Mouse (Mus musculus): ENCODE results near the gene Cited1. TPM values are rescaled to one million over a fixed set of nuclear protein-coding genes. Genes with fewer than 3 reads are reported as not detected.
"Not testable (repeated sequence)": the region's sequence is repeated elsewhere in the genome, so short reads cannot be mapped to it uniquely, and the experiment has no call there.

Cited1 gene
- polyA plus RNA-seq, 1 experiment from 2014 or later = 120 TPM

DNA sequence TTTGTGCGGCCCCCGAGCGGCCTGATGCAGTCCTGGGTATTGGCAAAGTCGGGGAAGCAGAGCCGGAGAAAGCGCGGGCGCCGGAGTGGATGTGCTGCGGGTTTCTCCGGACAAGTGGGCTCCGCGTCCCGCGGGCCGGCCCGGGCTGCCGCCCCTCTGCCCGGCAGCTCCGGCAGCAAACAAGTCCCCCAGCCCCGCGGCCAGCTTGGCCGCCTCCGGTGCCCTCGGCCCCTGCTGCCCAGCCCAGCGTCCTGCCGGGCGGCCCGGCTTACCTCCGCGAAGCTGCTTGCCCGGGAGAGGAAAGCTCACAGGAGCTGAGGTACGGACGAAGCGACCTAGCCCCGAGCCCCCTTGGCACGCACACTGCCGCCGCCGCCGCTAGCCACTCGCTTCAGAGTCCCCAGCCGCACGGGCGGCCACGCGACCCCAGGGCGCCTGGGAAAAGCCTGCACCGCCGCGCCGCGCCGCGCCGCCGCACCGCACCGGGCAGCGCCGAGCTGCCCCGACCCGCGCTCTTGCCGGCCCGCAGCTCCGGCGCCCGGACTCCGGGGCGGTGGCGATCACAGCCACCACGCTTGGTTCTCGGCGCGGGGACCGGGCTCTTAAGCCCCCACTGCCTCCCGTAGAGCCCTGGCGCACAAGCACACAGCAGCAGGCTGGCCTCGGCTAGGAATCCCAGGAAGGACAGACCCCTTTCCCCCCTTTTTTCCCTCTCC is 602 bp downstream of the Cited1 start:
- Histone ChIP-seq H3K27me3 (ENCODE audit: insufficient read depth, low read length) (0 out of 2 replicates have a peak, but pooled peaks cover 6% of the 10 kb centered on the region), H3K9ac (ENCODE audit: low read depth, low read length) (peak overlapping the region; percentile 42; the same call in 1 of the 2 replicates), H3K4me1 (replicated peaks; ENCODE audit: insufficient read depth, low read length) (no peaks in the 10 kb centered on the region), H3K4me3 (replicated peaks; ENCODE audit: low read depth, low read length) (peak overlapping the region; percentile 50), H3K27ac (no peak overlapping the region), H3K36me3 (ENCODE audit: insufficient read depth, low read length) (no peaks in the 10 kb centered on the region), H3K4me2 (ENCODE audit: low read length) (peak overlapping the region; percentile 85), H3K9me3 (replicated peaks; ENCODE audit: low read length) (no peaks in the 10 kb centered on the region)
- ATAC-seq (replicated peaks; ENCODE audit: low FRiP score, low read depth) (peak; percentile 33), DNase-seq (ENCODE audit: low spot score) (no peak)
- TF ChIP-seq CTCF (IDR thresholded peaks at IDR 0.05; ENCODE audit: low read depth) = no peak
- WGBS = 30% methylated on average over 80 of the region's 80 CpGs

DNA sequence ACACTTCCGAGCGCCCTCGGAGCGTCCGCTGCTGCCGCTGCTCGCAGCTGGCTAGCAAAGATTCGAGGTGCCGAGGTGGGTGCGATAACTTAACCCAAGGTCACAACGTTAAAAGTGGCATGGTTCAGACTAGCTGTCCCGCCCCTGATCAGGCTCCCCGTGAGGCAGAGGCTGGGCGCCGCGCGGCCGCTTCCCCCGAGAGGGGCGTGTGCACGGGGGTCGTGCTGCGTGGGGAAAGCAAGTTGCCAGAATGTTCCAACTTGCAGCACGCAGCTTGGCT is 1.1 kb downstream of the Cited1 start:
- no peaks in the 10 kb centered on the region for H3K9me3 ChIP-seq (replicated peaks; ENCODE audit: low read length)
- TF ChIP-seq CTCF (IDR thresholded peaks at IDR 0.05; ENCODE audit: low read depth) = no peak
- H3K9ac ChIP-seq (ENCODE audit: low read depth, low read length) = 0 out of 2 replicates have a peak overlapping the region, but pooled peaks have one; percentile 42
- 23% methylated on average over 24 of the region's 24 CpGs for WGBS
- H3K27me3 ChIP-seq (ENCODE audit: insufficient read depth, low read length) = 0 out of 2 replicates have a peak, but pooled peaks cover 6% of the 10 kb centered on the region
- no peak for DNase-seq (ENCODE audit: low spot score)
- no peaks in the 10 kb centered on the region for H3K4me1 ChIP-seq (replicated peaks; ENCODE audit: insufficient read depth, low read length)
- peak overlapping the region; percentile 85 for H3K4me2 ChIP-seq (ENCODE audit: low read length)
- no peaks in the 10 kb centered on the region for H3K36me3 ChIP-seq (ENCODE audit: insufficient read depth, low read length)
- no peak for ATAC-seq (replicated peaks; ENCODE audit: low FRiP score, low read depth)
- no peak overlapping the region for H3K27ac ChIP-seq
- H3K4me3 ChIP-seq (replicated peaks; ENCODE audit: low read depth, low read length) = peak overlapping the region; percentile 50

DNA sequence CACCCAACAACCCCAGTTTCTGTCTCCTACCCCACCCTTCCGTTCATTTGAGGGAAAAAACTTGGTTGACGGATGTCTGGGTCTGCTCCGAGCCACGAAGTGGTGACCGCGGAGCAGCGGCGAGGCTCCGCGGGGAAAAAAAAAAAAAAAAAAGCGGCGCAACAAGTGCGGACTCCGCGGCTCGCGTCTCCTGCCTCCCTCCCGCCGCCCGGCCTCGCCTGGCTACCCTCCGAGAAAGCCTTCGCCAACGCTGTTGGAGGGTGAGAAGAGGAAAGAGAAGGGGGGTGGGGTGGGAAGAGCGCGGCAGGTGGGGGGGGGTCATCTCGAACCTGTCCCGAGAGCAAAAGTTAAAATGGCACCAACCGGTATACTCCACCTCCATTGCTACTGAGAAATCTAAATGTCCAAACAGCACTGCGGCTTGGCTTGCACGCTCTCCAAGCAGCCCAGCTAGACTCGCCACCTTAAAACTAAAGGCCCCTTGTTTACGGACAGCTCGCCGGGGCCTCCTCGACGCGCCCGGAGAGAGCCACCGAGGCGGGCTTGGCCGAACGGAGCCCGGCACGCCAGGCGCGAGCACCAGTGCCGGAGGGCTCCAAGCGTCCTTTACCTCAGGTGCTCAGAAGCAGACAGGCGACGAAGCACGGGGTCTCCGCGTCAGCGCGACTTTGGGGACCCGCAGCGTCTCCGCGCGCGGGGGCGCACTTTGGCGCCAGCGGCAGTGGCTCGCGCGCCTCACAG is 1.7 kb downstream of the Cited1 start:
- H3K36me3 ChIP-seq (ENCODE audit: insufficient read depth, low read length) = no peaks in the 10 kb centered on the region
- DNase-seq (ENCODE audit: low spot score) (no peak), ATAC-seq (replicated peaks; ENCODE audit: low FRiP score, low read depth) (no peak)
- no peak for TF ChIP-seq CTCF (IDR thresholded peaks at IDR 0.05; ENCODE audit: low read depth)
- H3K9ac ChIP-seq (ENCODE audit: low read depth, low read length) = 0 out of 2 replicates have a peak overlapping the region, but pooled peaks have one; percentile 32
- no peak overlapping the region for H3K27ac ChIP-seq
- WGBS = 24% methylated on average over 46 of the region's 68 CpGs
- H3K4me2 ChIP-seq (ENCODE audit: low read length) = peak overlapping the region; percentile 85
- 0 out of 2 replicates have a peak, but pooled peaks cover 6% of the 10 kb centered on the region for H3K27me3 ChIP-seq (ENCODE audit: insufficient read depth, low read length)
- H3K9me3 ChIP-seq (replicated peaks; ENCODE audit: low read length) = no peaks in the 10 kb centered on the region
- H3K4me1 ChIP-seq (replicated peaks; ENCODE audit: insufficient read depth, low read length) = no peaks in the 10 kb centered on the region
- peak overlapping the region; percentile 50 for H3K4me3 ChIP-seq (replicated peaks; ENCODE audit: low read depth, low read length)

DNA sequence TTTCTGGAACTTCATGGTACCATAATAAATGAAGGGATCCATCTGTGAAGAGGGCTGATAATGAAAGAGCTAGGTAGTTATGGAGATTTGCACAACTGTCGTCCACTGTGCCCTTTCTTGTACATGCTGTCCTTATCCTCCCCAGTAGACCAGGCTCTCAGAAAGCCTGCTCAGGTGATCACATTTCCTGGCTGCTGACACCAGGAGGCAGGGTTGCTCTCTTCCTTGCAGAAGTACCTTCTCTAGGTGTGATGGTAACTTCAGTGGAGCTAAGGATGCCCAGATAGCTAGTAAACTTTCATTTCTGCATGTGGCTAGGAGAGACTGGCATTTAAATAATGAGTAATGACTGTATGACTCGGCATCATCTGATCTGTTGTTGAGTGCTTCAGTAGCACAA is 7.6 kb downstream of the Cited1 start:
- no peak overlapping the region for H3K9ac ChIP-seq (ENCODE audit: low read depth, low read length)
- peak; percentile 54 for TF ChIP-seq CTCF (IDR thresholded peaks at IDR 0.05; ENCODE audit: low read depth)
- H3K9me3 ChIP-seq (replicated peaks; ENCODE audit: low read length) = no peaks in the 10 kb centered on the region
- H3K4me3 ChIP-seq (replicated peaks; ENCODE audit: low read depth, low read length) = no peak overlapping the region
- H3K4me1 ChIP-seq (replicated peaks; ENCODE audit: insufficient read depth, low read length) = no peaks in the 10 kb centered on the region
- ATAC-seq (replicated peaks; ENCODE audit: low FRiP score, low read depth) = no peak
- no peak for DNase-seq (ENCODE audit: low spot score)
- WGBS = 52% methylated on average over 2 of the region's 2 CpGs
- H3K36me3 ChIP-seq (ENCODE audit: insufficient read depth, low read length) = no peaks in the 10 kb centered on the region
- H3K27me3 ChIP-seq (ENCODE audit: insufficient read depth, low read length) = 0 out of 2 replicates have a peak, but pooled peaks cover 6% of the 10 kb centered on the region
- H3K4me2 ChIP-seq (ENCODE audit: low read length) = no peak overlapping the region
- H3K27ac ChIP-seq = no peak overlapping the region

DNA sequence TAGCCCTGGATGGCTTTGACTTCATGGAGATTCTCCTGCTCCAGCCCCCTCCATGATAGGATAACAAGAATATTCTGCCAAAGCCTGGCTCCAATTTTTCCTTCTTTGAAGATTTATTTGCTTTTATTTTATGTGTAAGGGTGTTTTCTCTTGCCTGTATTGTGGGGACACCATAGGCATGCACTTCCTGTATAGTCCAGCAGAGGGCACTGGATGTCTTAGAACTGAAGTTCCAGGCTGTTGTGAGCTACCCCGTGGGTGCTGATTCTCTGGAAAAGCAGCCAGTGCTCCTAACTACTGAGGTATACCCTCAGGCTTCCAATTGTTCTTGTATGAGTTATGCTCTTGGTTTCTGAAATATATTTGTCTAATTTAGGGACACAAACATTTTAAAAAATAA is 32.9 kb downstream of the Cited1 start:
- no peaks in the 10 kb centered on the region for H3K9me3 ChIP-seq (replicated peaks; ENCODE audit: low read length)
- WGBS = 15% methylated on average over 1 of the region's 1 CpGs
- H3K4me1 ChIP-seq (replicated peaks; ENCODE audit: insufficient read depth, low read length) = no peaks in the 10 kb centered on the region
- no peak overlapping the region for H3K4me3 ChIP-seq (replicated peaks; ENCODE audit: low read depth, low read length)
- no peak for ATAC-seq (replicated peaks; ENCODE audit: low FRiP score, low read depth)
- H3K27me3 ChIP-seq (ENCODE audit: insufficient read depth, low read length) = no peaks in the 10 kb centered on the region
- no peak overlapping the region for H3K27ac ChIP-seq
- no peak overlapping the region for H3K4me2 ChIP-seq (ENCODE audit: low read length)
- peak; percentile 18 for DNase-seq (ENCODE audit: low spot score)
- no peaks in the 10 kb centered on the region for H3K36me3 ChIP-seq (ENCODE audit: insufficient read depth, low read length)
- H3K9ac ChIP-seq (ENCODE audit: low read depth, low read length) = no peak overlapping the region
- peak; percentile 67 for TF ChIP-seq CTCF (IDR thresholded peaks at IDR 0.05; ENCODE audit: low read depth)

DNA sequence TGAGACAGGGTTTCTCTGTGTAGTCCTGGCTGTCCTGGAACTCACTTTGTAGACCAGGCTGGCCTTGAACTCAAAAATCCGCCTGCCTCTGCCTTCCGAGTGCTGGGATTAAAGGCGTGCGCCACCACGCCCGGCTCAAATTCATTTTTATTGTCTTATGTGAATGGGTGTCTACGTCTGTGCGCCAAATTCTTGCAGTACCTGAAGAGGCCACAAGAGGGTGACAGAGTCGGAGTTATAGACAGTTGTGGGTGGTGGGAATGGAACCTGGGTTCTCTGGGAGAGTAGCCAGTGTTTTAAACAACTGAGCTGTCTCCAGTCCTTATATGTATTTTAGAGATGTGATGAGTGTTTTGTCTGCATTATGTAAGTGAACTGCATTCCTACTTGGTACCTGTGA is 36.6 kb downstream of the Cited1 start:
- not testable (repeated sequence) for H3K36me3 ChIP-seq (ENCODE audit: insufficient read depth, low read length); ATAC-seq (replicated peaks; ENCODE audit: low FRiP score, low read depth); H3K4me3 ChIP-seq (replicated peaks; ENCODE audit: low read depth, low read length); H3K27me3 ChIP-seq (ENCODE audit: insufficient read depth, low read length); H3K9me3 ChIP-seq (replicated peaks; ENCODE audit: low read length); H3K4me1 ChIP-seq (replicated peaks; ENCODE audit: insufficient read depth, low read length); H3K4me2 ChIP-seq (ENCODE audit: low read length); DNase-seq (ENCODE audit: low spot score); H3K27ac ChIP-seq; H3K9ac ChIP-seq (ENCODE audit: low read depth, low read length)
- TF ChIP-seq CTCF (IDR thresholded peaks at IDR 0.05; ENCODE audit: low read depth) = peak; percentile 50; the same call in 1 of the 2 replicates
- 50% methylated on average over 9 of the region's 9 CpGs for WGBS

Small RNA genes lying within 50 kb of the gene (microRNA-seq; reads per million reads assigned to microRNA genes)
- not detected for gene Gm26318

Other genes starting within 250 kb of the Cited1 start
- 2.1 and 2.2 TPM in 2 replicates for gene Rtl5, start 180.9 kb downstream of the Cited1 start, polyA plus RNA-seq (2015; fragmentation: Nextera tagmentation; extraction: Ambion mirVana)
- 61.2 and 70.1 TPM in 2 replicates for gene Pin4, start 132.7 kb downstream of the Cited1 start, polyA plus RNA-seq (2015; fragmentation: Nextera tagmentation; extraction: Ambion mirVana)
- gene Ercc6l, start 95.1 kb downstream of the Cited1 start, polyA plus RNA-seq (2015; fragmentation: Nextera tagmentation; extraction: Ambion mirVana) = 4.2 and 5.6 TPM in 2 replicates
- 882 and 968 TPM in 2 replicates for gene Rps4x, start 62.8 kb downstream of the Cited1 start, polyA plus RNA-seq (2015; fragmentation: Nextera tagmentation; extraction: Ambion mirVana)

Measured in kidney, postnatal 0 days (tissue).